Mouse (Mus musculus) small intestine, adult 2 months (tissue): Measurements from ENCODE around the gene Tmem8b. TPM values are rescaled to one million over a fixed set of nuclear protein-coding genes. Genes with fewer than 3 reads are reported as not detected.

Source experiments
- H3K27ac ChIP-seq: fragments of 200-500 bp; 2 replicates; pipeline ENCODE4 v1.5.1; 2012; ENCODE audit warnings: low read depth, low read length, control low read depth, inconsistent platforms; ENCODE audit not compliant: insufficient read depth
- H3K27me3 ChIP-seq: fragments of 200-500 bp; 2 replicates; pipeline ENCODE4 v1.6.1; 2012; ENCODE audit warnings: mild to moderate bottlenecking, moderate library complexity, low read length, inconsistent platforms; ENCODE audit not compliant: control insufficient read depth, insufficient read depth
- H3K36me3 ChIP-seq: fragments of 200-500 bp; 2 replicates; pipeline ENCODE4 v1.6.1; 2012; ENCODE audit warnings: mild to moderate bottlenecking, low read length, control low read depth, inconsistent platforms; ENCODE audit not compliant: control insufficient read depth, insufficient read depth
- H3K4me1 ChIP-seq: fragments of 200-500 bp; 2 replicates; pipeline ENCODE4 v1.6.1; 2012; ENCODE audit warnings: low read length, inconsistent platforms, mixed read lengths; ENCODE audit not compliant: control insufficient read depth, insufficient read depth, insufficient read length
- H3K4me3 ChIP-seq: fragments of 200-500 bp; 2 replicates; pipeline ENCODE4 v1.5.1; 2012; ENCODE audit warnings: low read depth, mild to moderate bottlenecking, control low read depth, inconsistent platforms, low read length, moderate library complexity
- CTCF ChIP-seq: fragments of 200-500 bp; IDR thresholded peaks from 2 replicates; pipeline ENCODE4 v1.5.1; 2012; ENCODE audit warnings: low read depth, mild to moderate bottlenecking, control low read depth, inconsistent platforms, low read length, moderate library complexity, mixed read lengths; ENCODE audit not compliant: insufficient replicate concordance, insufficient read length; ENCODE audit errors: extremely low read depth
- POLR2A ChIP-seq: fragments of 200-500 bp; IDR thresholded peaks from 2 replicates; pipeline ENCODE4 v1.6.1; 2012; ENCODE audit warnings: low read depth, mild to moderate bottlenecking, control low read depth, inconsistent platforms, low read length, moderate library complexity
- WGBS: fragments of 180-500 bp; shearing (Covaris S2); methylation state at CpG from one replicate; pipeline ENCODE4 v1.1.7; 2018; 5-methylcytosine and 5-hydroxymethylcytosine counted together
- polyA plus RNA-seq: library from polyadenylated mRNA; depleted of rRNA; stranded (reverse); fragments of >200 nt; gene quantifications from 2 replicates; pipeline ENCODE4 v1.2.3, GENCODE M21; 2012

Tmem8b gene
- polyA plus RNA-seq, 1 experiment = 4.3 TPM

GRCm38 (mm10) chr4:43657146-43657545 lies 11.6 kb upstream of the Tmem8b start:
- TF ChIP-seq CTCF (no peak), POLR2A (no peak)
- H3K27ac ChIP-seq = no peak overlapping the region
- WGBS = 62% methylated on average over 4 of the region's 4 CpGs
- no peaks in the 10 kb centered on the region for H3K36me3 ChIP-seq
- 0 out of 2 replicates have a peak, but pooled peaks cover 2% of the 10 kb centered on the region for H3K4me1 ChIP-seq
- H3K4me3 ChIP-seq = no peak overlapping the region
- no peaks in the 10 kb centered on the region for H3K27me3 ChIP-seq

- Histone ChIP-seq H3K27me3 (peaks cover 3% of the 10 kb centered on the region; the same call in 1 of the 2 replicates), H3K4me3 (no peak overlapping the region), H3K4me1 (peaks cover 6% of the 10 kb centered on the region), H3K27ac (no peak overlapping the region), H3K36me3 (no peaks in the 10 kb centered on the region)
- 21% methylated on average over 4 of the region's 4 CpGs for whole genome bisulfite sequencing
- TF ChIP-seq POLR2A = no peak
- peak; percentile 37; the same call in 1 of the 2 replicates for TF ChIP-seq CTCF
Measured at GRCm38 (mm10) chr4:43666412-43666811, 2.4 kb upstream of the Tmem8b start.

DNA sequence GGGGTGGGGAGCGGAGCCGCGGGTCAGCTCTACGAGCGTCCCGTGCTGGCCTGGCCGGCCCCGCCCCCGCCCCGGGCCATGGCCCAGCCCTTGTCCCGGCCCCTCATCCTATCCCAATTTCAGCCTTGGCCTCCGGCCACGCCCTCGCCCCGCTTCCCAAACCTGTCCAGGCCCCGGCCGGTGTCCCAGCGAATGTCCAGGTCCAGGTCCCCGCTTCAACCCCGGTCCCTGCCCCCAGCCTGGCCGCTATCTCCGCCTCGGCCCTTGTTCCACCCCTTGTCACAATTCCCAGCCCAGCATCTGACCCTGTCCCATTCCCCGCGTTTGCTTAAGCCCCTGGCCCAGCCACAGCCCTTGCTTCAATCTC lies 640 bp downstream of the Tmem8b start:
- Histone ChIP-seq H3K4me1 (peaks cover 6% of the 10 kb centered on the region), H3K36me3 (no peaks in the 10 kb centered on the region), H3K27ac (no peak overlapping the region), H3K27me3 (no peaks in the 10 kb centered on the region), H3K4me3 (peak overlapping the region; percentile 78)
- TF ChIP-seq CTCF (no peak), POLR2A (no peak)
- WGBS = under 1% methylated on average over 25 of the region's 25 CpGs

GRCm38 (mm10) chr4:43672070-43672469 lies 3.3 kb downstream of the Tmem8b start:
- no peak overlapping the region for H3K27ac ChIP-seq
- H3K4me3 ChIP-seq = no peak overlapping the region
- H3K36me3 ChIP-seq = no peaks in the 10 kb centered on the region
- WGBS = 21% methylated on average over 2 of the region's 2 CpGs
- TF ChIP-seq CTCF (peak; percentile 70; the same call in 1 of the 2 replicates), POLR2A (no peak)
- peaks cover 9% of the 10 kb centered on the region for H3K4me1 ChIP-seq
- no peaks in the 10 kb centered on the region for H3K27me3 ChIP-seq

- Histone ChIP-seq H3K4me1 (peaks cover 5% of the 10 kb centered on the region), H3K4me3 (no peak overlapping the region), H3K27me3 (no peaks in the 10 kb centered on the region), H3K36me3 (no peaks in the 10 kb centered on the region), H3K27ac (no peak overlapping the region)
- TF ChIP-seq CTCF (no peak), POLR2A (no peak)
- WGBS = 90% methylated on average over 8 of the region's 8 CpGs
Measured at GRCm38 (mm10) chr4:43673703-43674102, 4.9 kb downstream of the Tmem8b start.

DNA sequence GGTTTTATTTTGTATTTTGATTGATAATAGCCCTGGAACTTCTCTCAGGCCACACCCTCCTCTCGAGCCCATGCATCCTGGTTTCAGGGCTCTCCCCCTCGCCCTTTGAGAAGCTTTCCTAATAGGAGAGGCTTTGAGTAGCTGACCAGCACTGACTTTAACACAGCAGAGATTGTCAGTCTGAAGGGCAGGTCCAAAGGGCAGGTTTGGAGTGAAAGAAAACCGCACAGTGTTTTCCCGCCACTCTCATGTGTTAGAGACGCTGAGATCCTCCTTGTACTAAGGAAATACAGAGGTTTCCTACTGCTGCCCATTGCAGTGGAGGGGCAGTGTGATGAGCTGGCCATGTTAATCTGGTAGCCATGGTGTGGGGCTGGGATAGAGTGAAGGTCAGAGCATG lies 6.2 kb downstream of the Tmem8b start:
- Histone ChIP-seq H3K27ac (no peak overlapping the region), H3K36me3 (no peaks in the 10 kb centered on the region), H3K27me3 (no peaks in the 10 kb centered on the region), H3K4me1 (peaks cover 3% of the 10 kb centered on the region; the same call in 1 of the 2 replicates), H3K4me3 (no peak overlapping the region)
- WGBS = 30% methylated on average over 5 of the region's 5 CpGs
- no peak for TF ChIP-seq POLR2A

GRCm38 (mm10) chr4:43675608-43676007 lies 6.8 kb downstream of the Tmem8b start:
- no peaks in the 10 kb centered on the region for H3K36me3 ChIP-seq
- no peak overlapping the region for H3K4me3 ChIP-seq
- WGBS = 27% methylated on average over 4 of the region's 4 CpGs
- H3K27ac ChIP-seq = no peak overlapping the region
- no peaks in the 10 kb centered on the region for H3K27me3 ChIP-seq
- TF ChIP-seq CTCF (no peak), POLR2A (no peak)
- peaks cover 3% of the 10 kb centered on the region; the same call in 1 of the 2 replicates for H3K4me1 ChIP-seq

GRCm38 (mm10) chr4:43678541-43678940 lies 9.8 kb downstream of the Tmem8b start:
- Histone ChIP-seq H3K4me1 (peaks cover 3% of the 10 kb centered on the region; the same call in 1 of the 2 replicates), H3K4me3 (no peak overlapping the region), H3K27ac (no peak overlapping the region), H3K27me3 (no peaks in the 10 kb centered on the region), H3K36me3 (no peaks in the 10 kb centered on the region)
- WGBS = 92% methylated on average over 6 of the region's 6 CpGs
- TF ChIP-seq CTCF = no peak
